Mouse (Mus musculus): ENCODE data around the gene Clip1. TPM values are rescaled to one million over a fixed set of nuclear protein-coding genes. Genes with fewer than 3 reads are reported as not detected.

Gene Clip1
- polyA plus RNA-seq, 1 experiment from 2014 or later, result 34.2 TPM

DNA sequence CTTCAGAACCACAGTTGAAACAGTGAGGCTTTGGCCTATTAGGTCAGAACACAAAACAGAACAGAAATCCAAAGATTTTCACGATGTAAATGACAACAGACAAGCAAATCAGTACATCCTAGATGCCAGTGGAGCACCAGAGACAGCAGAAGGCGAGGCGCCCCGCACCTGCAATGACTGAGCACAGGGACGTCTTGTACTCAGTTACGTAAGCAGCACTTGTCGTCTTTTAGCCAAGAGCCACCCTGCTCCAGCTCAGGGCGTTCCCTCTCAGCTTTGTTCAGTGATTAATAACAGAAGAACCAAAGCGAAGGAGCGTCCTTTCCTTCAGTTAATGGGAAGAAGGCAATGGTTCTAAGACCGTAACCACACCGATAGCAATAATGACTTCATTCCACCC, 24.2 kb upstream of the Clip1 start:
- H3K4me3 ChIP-seq (ENCODE audit: low read depth, low read length), result no peak overlapping the region
- no peaks in the 10 kb centered on the region for H3K4me1 ChIP-seq (ENCODE audit: control insufficient read depth, insufficient read depth, low read length)
- ATAC-seq (replicated peaks; ENCODE audit: insufficient number of reproducible peaks, low FRiP score, low TSS enrichment, low read depth) (no peak), DNase-seq (ENCODE audit: low spot score) (no peak)
- H3K27ac ChIP-seq (replicated peaks; ENCODE audit: low read depth, low read length), result no peak overlapping the region
- no peak overlapping the region for H3K4me2 ChIP-seq (ENCODE audit: low read depth, low read length)
- peaks cover 19% of the 10 kb centered on the region for H3K36me3 ChIP-seq (replicated peaks; ENCODE audit: control insufficient read depth, insufficient read depth, low read depth, low read length)
- no peaks in the 10 kb centered on the region for H3K27me3 ChIP-seq (ENCODE audit: control insufficient read depth, insufficient read depth, low read length)
- 94% methylated on average over 12 of the region's 12 CpGs for WGBS
- H3K9ac ChIP-seq (replicated peaks; ENCODE audit: low read length), result no peak overlapping the region
- H3K9me3 ChIP-seq (replicated peaks; ENCODE audit: control insufficient read depth, low read length), result no peaks in the 10 kb centered on the region

DNA sequence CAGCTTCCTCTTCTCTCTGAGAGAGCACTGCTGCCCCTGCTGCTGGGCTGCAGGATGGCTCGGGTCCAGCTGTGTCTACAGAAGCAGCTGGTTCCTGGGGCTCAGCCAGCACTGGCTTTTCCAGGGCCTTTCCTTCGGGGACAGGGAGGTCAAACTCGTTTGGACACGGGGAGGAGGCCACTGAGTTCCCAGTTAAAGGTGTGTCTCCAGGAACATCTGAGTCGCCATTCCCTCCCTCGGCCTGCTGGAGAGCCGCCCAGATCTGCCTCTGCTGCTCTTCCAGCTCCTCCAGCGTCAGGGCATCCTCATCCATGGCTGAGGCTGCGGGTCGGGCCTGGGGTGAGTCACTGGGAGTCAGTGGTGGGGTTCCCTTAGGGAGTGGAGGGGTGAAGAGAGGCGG, 16.2 kb upstream of the Clip1 start:
- H3K9ac ChIP-seq (replicated peaks; ENCODE audit: low read length), result no peak overlapping the region
- no peaks in the 10 kb centered on the region for H3K9me3 ChIP-seq (replicated peaks; ENCODE audit: control insufficient read depth, low read length)
- WGBS, result 83% methylated on average over 11 of the region's 11 CpGs
- H3K27me3 ChIP-seq (ENCODE audit: control insufficient read depth, insufficient read depth, low read length), result no peaks in the 10 kb centered on the region
- ATAC-seq (replicated peaks; ENCODE audit: insufficient number of reproducible peaks, low FRiP score, low TSS enrichment, low read depth) (no peak), DNase-seq (ENCODE audit: low spot score) (no peak)
- no peaks in the 10 kb centered on the region for H3K4me1 ChIP-seq (ENCODE audit: control insufficient read depth, insufficient read depth, low read length)
- no peak overlapping the region for H3K4me3 ChIP-seq (ENCODE audit: low read depth, low read length)
- H3K4me2 ChIP-seq (ENCODE audit: low read depth, low read length), result no peak overlapping the region
- no peak overlapping the region for H3K27ac ChIP-seq (replicated peaks; ENCODE audit: low read depth, low read length)
- H3K36me3 ChIP-seq (replicated peaks; ENCODE audit: control insufficient read depth, insufficient read depth, low read depth, low read length), result peaks cover 20% of the 10 kb centered on the region

DNA sequence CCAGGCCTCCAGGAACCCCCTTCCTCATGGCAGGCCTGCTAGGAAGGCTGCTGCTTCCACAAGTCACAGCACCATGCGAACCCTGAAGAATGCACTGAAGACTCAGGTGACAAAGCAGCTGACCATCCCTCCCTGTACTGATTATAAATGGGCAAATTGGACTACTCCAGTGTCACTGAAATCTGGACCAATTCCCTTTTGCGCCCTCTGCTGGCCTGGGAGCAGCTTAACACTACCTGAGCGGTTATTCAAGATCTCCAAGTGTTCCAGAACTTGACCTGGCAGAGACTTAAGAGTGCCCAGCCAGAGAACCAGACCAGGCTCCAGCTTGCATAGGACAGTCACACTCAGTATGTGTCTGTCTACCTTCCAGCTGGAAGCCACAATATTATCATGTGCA, 14.8 kb upstream of the Clip1 start:
- H3K4me3 ChIP-seq (ENCODE audit: low read depth, low read length), result no peak overlapping the region
- H3K9me3 ChIP-seq (replicated peaks; ENCODE audit: control insufficient read depth, low read length), result no peaks in the 10 kb centered on the region
- peaks cover 20% of the 10 kb centered on the region for H3K36me3 ChIP-seq (replicated peaks; ENCODE audit: control insufficient read depth, insufficient read depth, low read depth, low read length)
- no peaks in the 10 kb centered on the region for H3K4me1 ChIP-seq (ENCODE audit: control insufficient read depth, insufficient read depth, low read length)
- ATAC-seq (replicated peaks; ENCODE audit: insufficient number of reproducible peaks, low FRiP score, low TSS enrichment, low read depth), result no peak
- H3K4me2 ChIP-seq (ENCODE audit: low read depth, low read length), result no peak overlapping the region
- H3K27ac ChIP-seq (replicated peaks; ENCODE audit: low read depth, low read length), result no peak overlapping the region
- DNase-seq (ENCODE audit: low spot score), result peak; percentile 91
- WGBS, result 36% methylated on average over 3 of the region's 3 CpGs
- H3K9ac ChIP-seq (replicated peaks; ENCODE audit: low read length), result no peak overlapping the region
- no peaks in the 10 kb centered on the region for H3K27me3 ChIP-seq (ENCODE audit: control insufficient read depth, insufficient read depth, low read length)

DNA sequence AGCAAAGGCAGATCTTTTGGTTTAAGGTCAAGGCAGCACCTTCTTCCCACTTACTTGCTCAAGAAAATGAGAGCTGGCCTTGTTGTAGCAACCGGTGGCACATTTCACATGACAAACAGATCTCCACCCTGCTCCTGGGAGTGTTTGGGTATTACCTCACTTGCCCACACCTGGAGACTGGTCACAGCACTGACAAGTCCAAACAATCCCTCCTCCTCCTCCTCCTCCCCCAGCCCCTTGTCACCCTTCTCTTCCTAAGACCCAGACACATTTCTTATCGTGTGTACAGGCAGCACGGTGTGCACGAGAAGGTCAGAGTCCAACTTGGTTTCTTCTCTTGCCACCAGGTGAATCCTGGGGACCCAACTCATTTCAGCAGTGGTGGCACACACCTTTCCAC, 12.5 kb upstream of the Clip1 start:
- Histone ChIP-seq H3K4me3 (ENCODE audit: low read depth, low read length) (no peak overlapping the region), H3K36me3 (replicated peaks; ENCODE audit: control insufficient read depth, insufficient read depth, low read depth, low read length) (peaks cover 15% of the 10 kb centered on the region), H3K27ac (replicated peaks; ENCODE audit: low read depth, low read length) (no peak overlapping the region), H3K9me3 (replicated peaks; ENCODE audit: control insufficient read depth, low read length) (no peaks in the 10 kb centered on the region), H3K9ac (replicated peaks; ENCODE audit: low read length) (no peak overlapping the region), H3K27me3 (ENCODE audit: control insufficient read depth, insufficient read depth, low read length) (no peaks in the 10 kb centered on the region), H3K4me1 (ENCODE audit: control insufficient read depth, insufficient read depth, low read length) (no peaks in the 10 kb centered on the region), H3K4me2 (ENCODE audit: low read depth, low read length) (no peak overlapping the region)
- no peak for DNase-seq (ENCODE audit: low spot score)
- 82% methylated on average over 4 of the region's 4 CpGs for WGBS
- no peak for ATAC-seq (replicated peaks; ENCODE audit: insufficient number of reproducible peaks, low FRiP score, low TSS enrichment, low read depth)

DNA sequence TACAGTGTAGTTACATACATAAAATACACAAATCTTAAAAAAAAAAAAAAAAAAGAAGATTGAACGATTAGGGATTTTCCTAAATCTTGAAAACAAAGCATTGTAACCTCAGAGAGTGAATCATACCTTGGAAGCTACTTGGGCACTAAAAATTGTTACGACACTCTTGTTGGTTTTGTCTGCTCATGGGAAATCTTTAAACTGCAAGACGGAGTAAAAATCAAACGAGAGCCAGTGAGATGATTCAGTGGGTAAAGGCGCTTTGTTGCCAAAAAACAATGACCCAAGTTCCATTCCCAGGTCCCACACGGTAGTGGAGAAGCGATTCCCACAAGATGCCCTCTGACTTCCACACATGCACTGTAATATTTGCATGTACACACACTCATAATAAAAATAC, 11.8 kb upstream of the Clip1 start:
- no peak overlapping the region for H3K9ac ChIP-seq (replicated peaks; ENCODE audit: low read length)
- DNase-seq (ENCODE audit: low spot score) (no peak), ATAC-seq (replicated peaks; ENCODE audit: insufficient number of reproducible peaks, low FRiP score, low TSS enrichment, low read depth) (no peak)
- H3K36me3 ChIP-seq (replicated peaks; ENCODE audit: control insufficient read depth, insufficient read depth, low read depth, low read length), result peaks cover 15% of the 10 kb centered on the region
- no peaks in the 10 kb centered on the region for H3K27me3 ChIP-seq (ENCODE audit: control insufficient read depth, insufficient read depth, low read length)
- H3K4me2 ChIP-seq (ENCODE audit: low read depth, low read length), result no peak overlapping the region
- no peak overlapping the region for H3K27ac ChIP-seq (replicated peaks; ENCODE audit: low read depth, low read length)
- no peak overlapping the region for H3K4me3 ChIP-seq (ENCODE audit: low read depth, low read length)
- 92% methylated on average over 7 of the region's 7 CpGs for WGBS
- no peaks in the 10 kb centered on the region for H3K4me1 ChIP-seq (ENCODE audit: control insufficient read depth, insufficient read depth, low read length)
- no peaks in the 10 kb centered on the region for H3K9me3 ChIP-seq (replicated peaks; ENCODE audit: control insufficient read depth, low read length)

DNA sequence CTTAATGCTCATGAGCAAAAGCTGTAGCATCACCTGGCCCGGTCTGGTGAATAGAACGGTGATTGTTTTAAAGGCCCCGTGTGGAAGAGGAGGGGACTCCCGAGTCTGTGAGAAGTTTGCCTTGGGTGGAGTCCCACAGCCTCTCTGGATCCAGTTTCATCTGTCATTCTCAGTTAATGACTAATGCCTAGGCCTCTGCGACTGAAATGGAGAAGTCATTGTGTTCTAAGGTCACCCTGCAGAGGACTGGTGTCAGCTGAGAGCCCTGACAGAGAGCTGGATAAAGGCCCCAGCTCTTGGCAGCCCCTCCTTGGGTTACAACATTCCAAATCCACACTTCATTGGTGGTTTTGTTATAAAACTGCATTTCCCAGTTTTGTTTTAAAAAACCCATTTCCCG, 10.1 kb upstream of the Clip1 start:
- H3K4me2 ChIP-seq (ENCODE audit: low read depth, low read length), result no peak overlapping the region
- DNase-seq (ENCODE audit: low spot score) (no peak), ATAC-seq (replicated peaks; ENCODE audit: insufficient number of reproducible peaks, low FRiP score, low TSS enrichment, low read depth) (no peak)
- H3K36me3 ChIP-seq (replicated peaks; ENCODE audit: control insufficient read depth, insufficient read depth, low read depth, low read length), result peaks cover 6% of the 10 kb centered on the region
- H3K27me3 ChIP-seq (ENCODE audit: control insufficient read depth, insufficient read depth, low read length), result no peaks in the 10 kb centered on the region
- H3K4me3 ChIP-seq (ENCODE audit: low read depth, low read length), result no peak overlapping the region
- H3K4me1 ChIP-seq (ENCODE audit: control insufficient read depth, insufficient read depth, low read length), result no peaks in the 10 kb centered on the region
- no peak overlapping the region for H3K9ac ChIP-seq (replicated peaks; ENCODE audit: low read length)
- H3K27ac ChIP-seq (replicated peaks; ENCODE audit: low read depth, low read length), result no peak overlapping the region
- WGBS, result 59% methylated on average over 6 of the region's 6 CpGs
- H3K9me3 ChIP-seq (replicated peaks; ENCODE audit: control insufficient read depth, low read length), result no peaks in the 10 kb centered on the region

DNA sequence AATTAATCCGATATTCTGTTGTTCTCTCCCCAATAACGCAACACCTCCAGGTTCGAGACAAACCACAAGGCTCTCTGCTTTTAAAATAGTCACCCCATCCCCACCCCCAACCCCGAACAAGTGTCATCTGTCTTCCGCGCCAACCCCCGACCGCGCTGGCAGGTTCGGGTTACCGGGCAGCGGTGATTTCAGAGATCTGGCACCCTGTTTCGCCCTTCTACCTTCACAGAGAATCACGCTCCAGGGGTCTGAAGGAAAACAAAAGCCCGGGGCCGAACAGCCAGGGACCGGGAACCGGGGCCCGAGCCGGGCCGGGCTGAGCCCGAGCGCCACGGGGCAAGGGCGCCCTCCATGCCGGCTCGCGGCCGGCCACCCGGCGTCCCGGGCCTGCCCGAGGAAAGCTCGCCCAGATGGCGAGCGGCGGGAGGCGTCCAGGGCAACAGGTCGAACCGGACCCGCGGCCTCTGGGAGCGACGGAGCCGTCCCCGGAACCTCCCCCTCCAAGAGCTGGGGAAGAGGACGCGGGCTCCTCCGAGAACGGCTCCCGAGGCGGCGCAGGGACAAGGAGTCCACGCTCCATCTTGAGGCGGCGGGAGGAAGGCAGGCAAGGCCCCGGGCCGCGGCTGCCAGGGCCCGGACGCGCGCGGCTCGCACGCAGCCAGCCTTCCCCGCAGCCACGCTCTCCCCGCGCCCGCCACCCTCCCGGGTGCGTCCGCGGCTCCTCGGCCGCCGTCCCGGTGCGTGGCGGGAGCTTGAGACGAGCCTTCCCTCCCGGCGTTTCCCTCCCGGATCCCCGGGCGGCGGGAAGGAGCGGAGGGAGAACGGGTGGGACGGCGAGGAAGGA, 819 bp downstream of the Clip1 start:
- Histone ChIP-seq H3K4me3 (ENCODE audit: low read depth, low read length) (peak overlapping the region; percentile 96), H3K9me3 (replicated peaks; ENCODE audit: control insufficient read depth, low read length) (no peaks in the 10 kb centered on the region), H3K36me3 (replicated peaks; ENCODE audit: control insufficient read depth, insufficient read depth, low read depth, low read length) (no peaks in the 10 kb centered on the region), H3K27me3 (ENCODE audit: control insufficient read depth, insufficient read depth, low read length) (no peaks in the 10 kb centered on the region), H3K4me1 (ENCODE audit: control insufficient read depth, insufficient read depth, low read length) (no peaks in the 10 kb centered on the region), H3K9ac (replicated peaks; ENCODE audit: low read length) (peak overlapping the region; percentile 99), H3K4me2 (ENCODE audit: low read depth, low read length) (peak overlapping the region; percentile 65), H3K27ac (replicated peaks; ENCODE audit: low read depth, low read length) (peak overlapping the region; percentile 92)
- ATAC-seq (replicated peaks; ENCODE audit: insufficient number of reproducible peaks, low FRiP score, low TSS enrichment, low read depth) (peak; percentile 40), DNase-seq (ENCODE audit: low spot score) (peak; percentile 58)
- WGBS, result under 1% methylated on average over 86 of the region's 92 CpGs

DNA sequence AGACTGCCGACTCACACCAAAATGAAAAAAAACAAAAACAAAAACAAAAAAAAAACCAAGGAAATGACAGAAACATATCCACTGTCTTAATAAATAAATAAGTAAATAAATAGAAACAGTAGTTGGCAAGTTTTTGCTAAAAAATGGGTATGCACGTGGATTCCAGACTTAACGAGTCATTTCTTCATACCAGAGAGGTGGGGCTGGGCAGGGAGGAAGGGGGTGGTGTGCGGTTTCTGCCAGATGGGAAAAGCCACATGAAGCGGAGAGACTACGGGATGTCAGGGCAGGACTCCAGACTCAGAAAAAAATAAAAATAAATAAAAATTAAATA, 1.4 kb downstream of the Clip1 start:
- DNase-seq (ENCODE audit: low spot score) (peak; percentile 71), ATAC-seq (replicated peaks; ENCODE audit: insufficient number of reproducible peaks, low FRiP score, low TSS enrichment, low read depth) (no peak)
- no peaks in the 10 kb centered on the region for H3K9me3 ChIP-seq (replicated peaks; ENCODE audit: control insufficient read depth, low read length)
- H3K4me1 ChIP-seq (ENCODE audit: control insufficient read depth, insufficient read depth, low read length), result no peaks in the 10 kb centered on the region
- 1% methylated on average over 6 of the region's 6 CpGs for WGBS
- H3K9ac ChIP-seq (replicated peaks; ENCODE audit: low read length), result peak overlapping the region; percentile 99
- H3K36me3 ChIP-seq (replicated peaks; ENCODE audit: control insufficient read depth, insufficient read depth, low read depth, low read length), result no peaks in the 10 kb centered on the region
- no peak overlapping the region for H3K27ac ChIP-seq (replicated peaks; ENCODE audit: low read depth, low read length)
- peak overlapping the region; percentile 96 for H3K4me3 ChIP-seq (ENCODE audit: low read depth, low read length)
- peak overlapping the region; percentile 65 for H3K4me2 ChIP-seq (ENCODE audit: low read depth, low read length)
- no peaks in the 10 kb centered on the region for H3K27me3 ChIP-seq (ENCODE audit: control insufficient read depth, insufficient read depth, low read length)
